Mouse (Mus musculus): ENCODE results near the gene Gimap1.

Gimap1 gene

GRCm38 (mm10) chr6:48738961-48739779, at the start of gene Gimap1:
Gimap1 (plus strand) TSS chr6:48739054.
- no peak for DNase-seq (ENCODE audit: low spot score)

DNA sequence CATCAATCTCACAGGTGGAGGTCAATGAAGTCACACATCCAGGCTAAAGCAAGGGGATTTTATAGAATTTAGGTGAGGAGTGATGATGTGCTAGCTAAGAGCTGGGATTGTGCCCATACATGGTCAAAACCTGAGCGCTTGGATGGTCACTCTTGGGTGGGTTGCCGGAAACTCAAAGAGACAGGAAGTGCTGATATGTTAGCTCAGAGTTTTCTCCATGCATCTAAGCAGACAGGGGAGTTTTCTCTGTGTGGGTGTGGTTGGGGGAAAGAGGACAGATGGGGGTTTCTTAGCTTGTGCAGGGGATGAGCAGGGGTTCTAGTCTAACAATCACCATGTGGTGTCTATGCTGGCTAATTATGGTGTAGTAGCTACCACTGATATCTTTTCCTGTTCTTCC, 49.5 kb upstream of the Gimap1 start:
- DNase-seq (ENCODE audit: low spot score), result no peak

GRCm38 (mm10) chr6:48692962-48693361, 45.9 kb upstream of the Gimap1 start:
- no peak for DNase-seq (ENCODE audit: low spot score)

GRCm38 (mm10) chr6:48696830-48697554, 41.9 kb upstream of the Gimap1 start:
- DNase-seq (ENCODE audit: low spot score), result no peak

GRCm38 (mm10) chr6:48697555-48697930, 41.3 kb upstream of the Gimap1 start:
- DNase-seq (ENCODE audit: low spot score), result no peak

GRCm38 (mm10) chr6:48698066-48698856, 40.6 kb upstream of the Gimap1 start:
- DNase-seq (ENCODE audit: low spot score), result no peak

DNA sequence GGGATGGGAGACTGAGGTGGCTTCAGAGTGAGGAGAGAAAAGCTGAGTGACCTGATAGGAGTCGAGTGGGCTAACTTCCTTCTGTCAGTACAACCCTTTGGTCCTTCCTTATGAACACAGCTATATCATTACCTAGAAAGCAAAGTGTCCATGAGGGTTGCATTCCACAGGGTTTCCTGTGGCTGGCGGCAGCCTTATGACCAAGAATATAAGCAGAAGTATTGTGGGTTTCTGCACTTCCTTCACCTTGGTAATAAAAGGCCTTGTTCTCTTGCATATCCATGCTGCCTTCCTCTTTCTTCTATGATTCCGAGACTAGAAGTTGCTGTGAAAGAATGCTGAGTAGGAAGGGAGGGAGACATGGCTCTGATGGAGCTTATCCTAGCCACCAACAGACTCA, 40.0 kb upstream of the Gimap1 start:
- DNase-seq (ENCODE audit: low spot score), result no peak

- DNase-seq (ENCODE audit: low spot score), result no peak
Measured at GRCm38 (mm10) chr6:48700251-48701075, 38.4 kb upstream of the Gimap1 start.

DNA sequence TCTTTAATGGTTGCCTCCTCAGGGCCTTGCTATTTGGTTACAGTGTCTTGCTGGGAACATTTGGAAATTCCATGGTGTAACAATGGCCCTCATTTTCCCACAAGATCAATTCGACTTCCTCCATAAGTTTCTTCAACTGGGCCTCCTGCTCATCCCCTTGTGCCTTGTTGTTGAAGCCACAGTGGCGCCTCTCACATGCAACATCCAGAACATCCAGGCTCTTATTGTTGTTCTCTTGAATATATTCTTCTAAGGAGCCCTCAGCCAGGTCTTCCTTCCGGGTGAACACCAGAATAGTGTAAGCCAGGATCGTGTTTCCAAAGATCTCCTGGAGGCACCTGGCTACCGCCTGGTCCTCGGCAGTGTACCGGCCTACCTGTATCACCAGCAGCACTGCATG, 36.7 kb upstream of the Gimap1 start:
- no peak for DNase-seq (ENCODE audit: low spot score)

DNA sequence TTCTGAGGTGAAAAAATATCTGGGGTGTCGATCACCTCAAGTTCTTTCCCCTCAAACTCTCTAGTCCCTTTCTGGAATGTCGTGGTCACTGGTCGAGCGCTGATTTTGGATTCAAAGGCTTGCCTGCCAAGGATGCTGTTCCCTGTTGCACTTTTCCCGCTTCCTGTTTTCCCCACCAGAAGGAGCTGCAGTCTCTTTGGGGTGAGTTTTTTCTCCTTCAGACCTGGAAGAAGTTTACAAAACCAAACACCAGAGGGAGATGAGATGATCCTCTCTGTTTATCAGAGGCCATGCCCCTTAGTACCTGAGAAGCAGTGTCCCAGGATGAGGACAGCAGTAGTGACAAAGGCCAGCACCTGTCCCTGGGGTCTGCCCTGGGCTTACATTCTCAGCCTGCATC, 36.3 kb upstream of the Gimap1 start:
- no peak for DNase-seq (ENCODE audit: low spot score)

- no peak for DNase-seq (ENCODE audit: low spot score)
Measured at GRCm38 (mm10) chr6:48704146-48704545, 34.7 kb upstream of the Gimap1 start.

DNA sequence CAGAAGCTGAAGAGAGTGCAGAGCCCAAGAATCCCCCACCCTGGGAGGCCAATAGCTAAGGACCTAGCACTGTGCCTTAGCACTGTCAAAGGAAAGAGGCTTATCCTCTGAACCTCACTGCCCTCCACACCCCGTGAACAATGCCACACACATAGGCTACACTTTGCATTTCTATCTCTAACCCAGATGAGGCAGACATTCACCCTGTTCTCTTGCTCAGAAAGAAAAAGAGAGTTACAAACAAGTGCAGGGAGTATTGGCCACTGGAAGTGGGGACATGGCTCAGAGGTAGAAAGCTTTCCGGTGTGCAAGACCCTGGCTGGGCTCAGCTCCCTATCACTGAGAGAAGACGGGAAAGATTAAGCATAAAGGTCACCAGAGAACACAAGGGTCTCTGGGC, 32.7 kb upstream of the Gimap1 start:
- no peak for DNase-seq (ENCODE audit: low spot score)

GRCm38 (mm10) chr6:48718455-48718854, 20.4 kb upstream of the Gimap1 start, which contains the start of the genes Gm28053 and Gimap7:
Gm28053 (plus strand) TSS chr6:48718607.
Gimap7 (plus strand) TSS chr6:48718621.
- no peak for DNase-seq (ENCODE audit: low spot score)

GRCm38 (mm10) chr6:48720326-48720725, 18.5 kb upstream of the Gimap1 start:
- no peak for DNase-seq (ENCODE audit: low spot score)

DNA sequence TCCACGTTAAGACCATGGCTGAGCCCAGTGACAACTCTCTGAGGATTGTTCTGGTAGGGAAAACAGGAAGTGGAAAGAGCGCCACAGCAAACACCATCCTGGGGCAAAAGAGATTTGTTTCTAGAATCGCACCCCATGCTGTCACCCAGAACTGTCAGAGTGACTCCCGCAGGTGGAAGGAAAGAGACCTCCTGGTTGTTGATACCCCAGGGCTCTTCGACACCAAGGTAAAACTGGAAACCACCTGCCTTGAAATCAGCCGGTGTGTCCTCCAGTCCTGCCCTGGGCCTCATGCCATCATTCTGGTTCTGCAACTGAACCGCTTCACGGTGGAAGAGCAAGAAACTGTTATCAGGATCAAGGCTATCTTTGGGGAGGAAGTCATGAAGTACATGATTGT, 15.4 kb upstream of the Gimap1 start:
- no peak for DNase-seq (ENCODE audit: low spot score)

- no peak for DNase-seq (ENCODE audit: low spot score)
Measured at GRCm38 (mm10) chr6:48725476-48725875, 13.4 kb upstream of the Gimap1 start.

DNA sequence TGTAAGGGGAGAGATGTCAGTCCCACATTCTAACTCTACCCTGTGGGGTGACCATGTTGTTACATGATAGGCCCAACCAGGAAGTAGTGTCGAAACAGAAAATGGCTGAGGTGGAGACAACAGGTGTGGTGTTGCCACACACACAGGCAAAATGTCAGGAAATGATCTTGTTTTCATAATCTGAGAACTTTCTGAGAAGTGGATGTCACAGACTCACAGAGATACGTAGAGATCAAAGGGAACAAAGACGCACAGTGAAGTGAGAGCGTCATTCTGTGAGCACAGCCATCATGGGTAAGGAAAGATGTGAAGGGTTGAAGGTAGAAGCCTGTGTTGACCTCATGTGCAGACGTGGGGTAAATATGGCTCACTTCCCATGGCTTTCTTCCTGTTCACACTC, 11.1 kb upstream of the Gimap1 start:
- no peak for DNase-seq (ENCODE audit: low spot score)

GRCm38 (mm10) chr6:48732864-48733304, 6.0 kb upstream of the Gimap1 start:
- DNase-seq (ENCODE audit: low spot score), result no peak

GRCm38 (mm10) chr6:48733660-48734059, 5.2 kb upstream of the Gimap1 start:
- DNase-seq (ENCODE audit: low spot score), result no peak

GRCm38 (mm10) chr6:48737053-48737452, 1.8 kb upstream of the Gimap1 start:
- no peak for DNase-seq (ENCODE audit: low spot score)

- no peak for DNase-seq (ENCODE audit: low spot score)
Measured at GRCm38 (mm10) chr6:48737688-48738087, 1.2 kb upstream of the Gimap1 start.

DNA sequence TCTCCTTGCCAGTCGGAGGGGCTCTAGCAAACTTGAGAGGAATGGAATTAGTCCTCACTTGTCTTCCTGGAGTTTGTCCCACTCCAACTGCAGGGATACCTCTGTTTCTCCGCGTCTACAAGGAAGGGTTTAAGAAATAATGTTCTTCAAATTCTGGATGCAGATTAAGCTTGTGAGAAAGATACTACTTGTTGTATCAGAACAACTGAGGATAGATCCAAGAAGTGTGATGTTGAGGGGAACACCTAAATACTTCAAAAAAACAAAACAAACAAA, 864 bp downstream of the Gimap1 start:
- no peak for DNase-seq (ENCODE audit: low spot score)
